ENCODE assay signal across 10 mouse cellular contexts in the genomic region with DNA sequence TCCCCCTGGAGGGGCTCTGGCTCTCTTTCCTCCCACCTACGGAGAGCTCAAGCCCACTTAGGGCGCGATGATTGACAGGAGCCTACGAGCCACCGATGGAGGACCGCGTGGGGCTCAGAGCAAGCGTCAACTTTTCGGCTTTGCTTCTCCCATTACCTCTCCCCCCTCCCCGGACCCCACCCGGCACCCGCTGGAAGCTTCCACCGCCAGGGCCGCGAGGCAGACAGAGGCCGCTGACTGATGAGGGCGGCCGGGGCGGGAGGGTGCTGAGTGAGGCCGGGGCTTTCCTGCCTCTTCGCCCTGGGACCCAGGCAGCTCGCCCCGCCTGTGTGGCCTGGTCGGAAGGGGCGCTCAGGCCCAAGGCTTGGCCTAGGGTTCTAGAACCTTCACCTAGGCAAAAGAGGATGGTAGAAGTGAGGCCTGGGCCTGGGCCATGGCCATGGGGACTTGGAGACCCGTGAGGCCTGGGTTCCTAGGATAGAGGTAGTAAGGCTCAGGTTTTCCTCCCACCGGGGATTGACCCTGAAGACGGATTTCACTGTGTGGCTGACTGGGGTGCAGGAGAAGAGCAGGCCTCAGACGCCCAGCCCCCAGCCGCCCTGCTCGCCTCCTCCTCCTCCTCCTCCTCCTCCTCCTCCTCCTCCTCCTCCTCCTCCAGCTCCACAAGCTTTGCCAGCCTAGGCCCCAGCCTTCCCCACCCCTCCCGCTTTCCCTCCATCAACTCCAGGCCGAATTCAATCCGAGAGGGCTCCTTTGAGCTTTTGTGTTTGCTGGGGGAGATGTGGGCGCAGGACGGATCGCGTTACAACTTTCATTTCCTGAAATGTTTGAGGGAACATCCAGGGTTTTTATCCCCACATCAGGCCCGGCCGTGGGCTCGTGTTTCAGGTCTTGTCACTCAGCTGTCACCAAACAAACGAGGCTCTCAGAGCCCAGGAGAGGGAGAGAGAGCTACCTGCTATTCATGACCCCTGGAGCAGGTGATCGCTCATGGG. TPM values are rescaled to one million over a fixed set of nuclear protein-coding genes. Genes with fewer than 3 reads are reported as not detected.
DNase-seq lines count a peak whose midpoint lies in the region; ATAC-seq lines count a peak whose summit lies in the region.
"Had no signal": no experiment of that assay in that cellular context is flagged by ENCODE, and none has a peak within 500 bp of the region (broad histone marks: within the 10 kb centered on the region; RNA-seq: fewer than 3 reads in every experiment).

No protein-coding gene starts in this region.

- no peak for DNase-seq in liver
- peak; percentile 69 for DNase-seq in embryo, embryonic 9.5 days (ENCODE audit: extremely low spot score)
- DNase-seq in gastrocnemius, postnatal 10 days, result peak; percentile 57
- peak; percentile 69 for DNase-seq in neural tube, embryonic 10.5 days (ENCODE audit: extremely low spot score, low spot score)
- no peak for DNase-seq in left cerebral cortex, postnatal 25 days (ENCODE audit: low spot score in 2 of 2)
- no peak for DNase-seq in thymus, postnatal 25 days
- DNase-seq: adrenal gland, adult 8-10 months; thymus, postnatal 36 days had no signal

- H3K4me1 ChIP-seq in liver, embryonic 12.5 days, result peaks cover 9% of the 10 kb centered on the region; the same call in 1 of the 2 replicates

- intact Hi-C loops in left cerebral cortex, postnatal 25 days (cut with DNase I), result loop anchor here (5.0 kb wide), 1 partner anchor 183 kb away; no protein-coding TSS in a partner anchor

- H3K27me3 ChIP-seq in liver, embryonic 12.5 days (replicated peaks), result peaks cover 81% of the 10 kb centered on the region

- WGBS in liver, embryonic 12.5 days (ENCODE audit: insufficient replicate concordance), result 5% methylated on average over 39 of the region's 43 CpGs

- no peak for ATAC-seq in liver, embryonic 12.5 days

- no peaks in the 10 kb centered on the region for H3K9me3 ChIP-seq in liver, embryonic 12.5 days (replicated peaks)

- no peak overlapping the region for H3K9ac ChIP-seq in liver, embryonic 12.5 days

- H3K4me2 ChIP-seq in liver, embryonic 12.5 days, result peak overlapping the region; percentile 12; the same call in 1 of the 2 replicates

- H3K27ac ChIP-seq in liver, embryonic 12.5 days, result no peak overlapping the region

- no peaks in the 10 kb centered on the region for H3K36me3 ChIP-seq in liver, embryonic 12.5 days

- H3K4me3 ChIP-seq in liver, embryonic 12.5 days, result no peak overlapping the region

RNA-seq across cellular contexts. Expression of a gene that starts 18.5 kb away (rescaled TPM):
- 0.19 and 1.1 TPM in 2 replicates for polyA plus RNA-seq in liver, embryonic 12.5 days (2016; fragmentation: Nextera tagmentation; extraction: Ambion mirVana)
- total RNA-seq in gastrocnemius, postnatal 10 days (2021), result 10 to 100 TPM; 38.1 to 44.1 TPM
- total RNA-seq in left cerebral cortex, postnatal 25 days (2021), result under 1 TPM; 0.14 to 0.43 TPM
- polyA plus RNA-seq: liver, adult 2 months had no signal

Comparison
In these comparisons a context has a peak if more than half of its experiments do, and no peak if none do; other contexts are left out.
1. DNase-seq: peak in embryo, embryonic 9.5 days (single experiment), gastrocnemius, postnatal 10 days (single experiment) and neural tube, embryonic 10.5 days (single experiment); none in liver (single experiment), left cerebral cortex, postnatal 25 days (0 of 2) and thymus, postnatal 25 days (single experiment).
2. RNA of a gene that starts 18.5 kb away (total RNA-seq): 38.1 to 44.1 TPM in gastrocnemius, postnatal 10 days; 0.14 to 0.43 TPM in left cerebral cortex, postnatal 25 days; every median in the first group is over 10 times any median in the second.